Mouse (Mus musculus) 3T3-L1 (cell line): ENCODE data around the gene Btnl9.
A peak's percentile ranks its signal among the peaks of the same experiment; 100 is the strongest.
"Not testable (repeated sequence)": the region's sequence is repeated elsewhere in the genome, so short reads cannot be mapped to it uniquely, and the experiment has no call there.

Source experiments
- DNase-seq: peaks from one replicate; pipeline ENCODE4 v3.0.0-alpha.2; 2015; ENCODE audit warnings: low read depth, low spot score

Gene Btnl9

GRCm38 (mm10) chr11:49186955-49187488 lies at the start of gene Btnl9:
Gene Btnl9 (minus strand): TSS chr11:49187159.
- DNase-seq: no peak

DNA sequence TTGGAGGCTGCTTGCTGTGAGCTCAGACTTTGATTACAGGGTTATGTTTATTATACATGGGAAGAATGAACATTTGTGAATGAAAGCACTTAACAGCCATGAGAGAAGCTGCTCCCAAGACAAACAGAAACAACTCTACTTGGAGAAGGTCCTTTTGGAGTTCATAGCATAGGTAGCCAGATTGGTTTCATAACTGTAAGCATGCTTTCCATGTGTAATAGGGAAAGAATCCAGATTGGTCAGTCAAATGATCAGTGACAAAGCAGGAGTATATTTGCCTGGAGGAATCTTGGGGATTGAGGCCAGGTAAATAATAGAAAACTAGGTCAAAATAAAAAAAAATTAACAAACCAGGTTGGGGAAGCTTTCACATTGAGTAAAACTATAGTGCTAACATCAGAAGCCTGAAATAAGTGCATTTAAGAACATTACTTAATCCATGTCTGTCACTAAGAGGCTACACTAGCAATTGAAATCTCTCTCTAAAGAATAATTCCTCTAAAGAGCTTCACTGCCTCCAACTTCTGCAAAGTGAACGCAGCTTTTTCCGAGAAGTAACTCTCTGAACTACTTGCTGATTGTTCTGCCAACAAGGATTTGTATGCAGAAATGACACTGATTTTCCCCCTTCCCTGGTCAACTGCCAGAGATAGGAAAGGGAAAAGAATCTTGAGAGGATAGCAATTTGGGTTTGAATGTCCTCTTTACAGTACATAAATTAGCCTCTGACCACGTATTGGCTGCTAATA lies 48.7 kb upstream of the Btnl9 start:
- peak; percentile 49 for DNase-seq

GRCm38 (mm10) chr11:49232781-49233180 lies 45.8 kb upstream of the Btnl9 start:
- peak; percentile 94 for DNase-seq

- DNase-seq: no peak
Observed at GRCm38 (mm10) chr11:49224455-49224854, 37.5 kb upstream of the Btnl9 start.

GRCm38 (mm10) chr11:49219271-49219670 lies 32.3 kb upstream of the Btnl9 start:
- DNase-seq: no peak

GRCm38 (mm10) chr11:49213505-49213904 lies 26.5 kb upstream of the Btnl9 start:
- no peak for DNase-seq

- no peak for DNase-seq
Observed at GRCm38 (mm10) chr11:49212577-49212976, 25.6 kb upstream of the Btnl9 start.

- DNase-seq: no peak
Observed at GRCm38 (mm10) chr11:49207495-49207894, 20.5 kb upstream of the Btnl9 start.

GRCm38 (mm10) chr11:49205080-49205590 lies 18.2 kb upstream of the Btnl9 start:
- DNase-seq: no peak

GRCm38 (mm10) chr11:49203771-49204497 lies 17.0 kb upstream of the Btnl9 start:
- peak; percentile 72 for DNase-seq

- peak; percentile 93 for DNase-seq
Observed at GRCm38 (mm10) chr11:49203129-49203768, 16.3 kb upstream of the Btnl9 start, which contains the start of gene Zfp62. Gene Zfp62 (plus strand): TSS chr11:49203292.

DNA sequence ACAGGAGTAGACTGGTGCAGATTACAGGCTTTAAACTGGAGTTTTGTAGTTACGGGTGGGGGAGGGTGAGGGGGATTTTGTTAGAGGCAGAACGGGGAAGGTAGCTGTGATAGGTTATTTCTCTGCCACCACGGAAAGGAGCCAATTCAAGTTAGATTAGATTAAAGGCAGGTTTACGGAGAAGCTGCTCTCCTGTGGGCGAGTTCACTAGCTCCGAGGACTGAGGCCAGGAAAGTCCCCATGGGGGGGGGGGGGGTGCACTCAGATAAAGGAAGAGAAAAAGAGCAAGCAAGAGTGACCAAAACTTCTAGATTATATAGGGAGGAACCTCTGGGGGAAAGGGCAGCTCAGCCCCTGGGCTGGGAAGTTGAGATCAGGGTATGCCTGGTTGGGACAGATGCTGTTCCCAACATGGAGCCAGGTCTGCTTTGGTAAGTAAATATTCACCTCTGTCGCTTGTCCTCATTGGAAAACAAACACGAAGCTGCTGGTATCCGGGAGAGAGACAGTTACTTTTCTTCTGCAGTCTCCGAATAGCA lies 15.6 kb upstream of the Btnl9 start:
- DNase-seq: peak; percentile 55

DNA sequence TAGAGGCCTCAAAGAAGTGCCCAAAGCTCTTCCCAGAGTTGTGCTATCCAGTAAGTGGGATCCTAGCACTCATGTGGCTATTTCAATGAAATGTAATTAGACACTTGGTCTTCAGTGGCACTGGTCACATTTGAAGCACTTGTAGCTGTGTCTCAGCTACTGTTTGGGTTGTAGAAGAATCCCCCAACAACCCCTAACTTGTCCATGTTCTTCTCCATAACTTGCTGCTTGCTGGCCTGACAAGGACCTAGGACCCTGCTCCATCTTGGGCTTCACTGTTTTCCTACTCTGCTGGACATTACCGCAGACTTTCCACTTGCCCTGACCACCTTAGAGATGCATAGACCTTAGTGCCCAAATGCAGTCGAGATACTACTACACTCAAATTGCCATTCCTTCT lies 15.1 kb upstream of the Btnl9 start:
- DNase-seq: no peak

DNA sequence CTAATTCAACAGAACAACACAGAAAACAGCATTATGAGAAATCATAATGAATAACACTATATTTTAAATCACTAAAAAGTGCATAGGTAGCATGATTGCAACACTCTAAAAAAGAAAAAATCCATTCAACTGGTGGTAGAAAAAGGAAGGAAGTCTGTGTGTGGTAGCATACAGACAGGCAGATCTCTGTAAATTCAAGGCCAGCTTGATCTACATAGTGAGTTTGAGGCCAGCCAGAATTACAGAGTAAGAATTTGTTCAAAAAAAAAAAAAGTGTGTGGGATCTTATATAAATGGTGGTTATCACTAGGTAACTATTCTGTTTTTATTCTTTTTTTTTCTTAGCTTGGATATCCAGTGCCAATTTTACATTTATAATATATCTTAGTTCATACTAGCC lies 14.2 kb upstream of the Btnl9 start:
- no peak for DNase-seq

DNA sequence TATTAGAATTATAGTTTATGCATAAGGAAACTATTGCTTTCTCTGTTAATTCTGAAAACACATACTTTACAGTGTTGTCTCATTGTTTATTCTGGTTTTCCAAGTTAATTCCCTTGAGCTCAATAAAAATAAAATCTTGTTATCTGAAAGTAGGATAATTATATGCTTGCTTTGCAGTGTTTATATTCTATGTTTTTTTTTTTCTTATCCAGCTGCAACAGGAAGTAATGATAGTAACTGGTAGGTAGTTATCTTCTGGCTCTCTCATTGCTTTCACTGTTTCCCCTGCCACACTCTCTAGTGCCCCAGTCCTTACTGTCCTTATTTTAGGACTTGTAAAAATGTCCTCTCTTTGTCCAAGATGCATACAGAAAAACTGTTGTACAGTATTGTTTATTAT lies 13.7 kb upstream of the Btnl9 start:
- DNase-seq: no peak

DNA sequence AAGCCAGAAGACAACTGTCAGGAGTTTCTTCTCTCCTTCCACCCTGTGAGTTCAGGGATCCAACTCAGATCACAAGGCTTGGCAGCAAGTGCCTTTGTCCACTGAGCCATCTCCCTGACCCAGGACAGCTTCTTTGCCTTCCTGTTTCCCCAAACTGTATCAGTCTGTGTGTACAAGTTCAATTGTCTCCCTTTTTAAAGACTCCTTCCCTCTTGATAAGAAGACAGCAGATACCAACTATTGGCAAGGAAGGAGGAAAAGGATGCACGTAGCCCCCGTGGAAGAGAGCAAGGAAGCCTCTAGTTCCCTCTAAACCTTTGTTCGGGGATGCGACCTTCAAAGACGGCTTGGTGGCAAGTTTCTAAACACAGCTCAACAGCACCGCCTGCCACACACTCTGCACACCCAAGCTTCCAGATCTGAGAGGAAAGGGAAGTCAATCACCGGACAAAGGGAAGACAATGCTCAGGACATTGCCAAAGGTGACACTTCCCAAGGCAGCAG lies 8.9 kb upstream of the Btnl9 start:
- no peak for DNase-seq

GRCm38 (mm10) chr11:49194771-49195170 lies 7.8 kb upstream of the Btnl9 start:
- DNase-seq: not testable (repeated sequence)

DNA sequence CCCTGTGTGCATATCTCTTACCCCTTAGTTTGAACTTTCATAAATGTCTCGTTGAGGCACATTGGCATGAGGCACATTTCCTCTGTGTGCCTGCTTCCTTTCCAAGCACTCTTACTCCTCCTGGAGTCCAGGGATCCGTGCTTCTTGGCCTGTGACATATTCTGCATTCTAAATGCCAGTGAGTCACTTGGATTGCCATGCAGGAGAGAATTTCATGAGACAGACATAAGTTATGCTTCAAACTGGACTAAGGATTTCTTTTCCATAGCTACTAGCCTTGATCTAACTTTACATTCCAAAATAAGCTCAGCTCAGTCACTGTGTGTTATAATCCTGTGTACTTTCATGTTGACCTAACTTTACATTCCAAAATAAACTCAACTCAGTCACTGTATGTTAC lies 4.1 kb upstream of the Btnl9 start:
- peak; percentile 49 for DNase-seq

DNA sequence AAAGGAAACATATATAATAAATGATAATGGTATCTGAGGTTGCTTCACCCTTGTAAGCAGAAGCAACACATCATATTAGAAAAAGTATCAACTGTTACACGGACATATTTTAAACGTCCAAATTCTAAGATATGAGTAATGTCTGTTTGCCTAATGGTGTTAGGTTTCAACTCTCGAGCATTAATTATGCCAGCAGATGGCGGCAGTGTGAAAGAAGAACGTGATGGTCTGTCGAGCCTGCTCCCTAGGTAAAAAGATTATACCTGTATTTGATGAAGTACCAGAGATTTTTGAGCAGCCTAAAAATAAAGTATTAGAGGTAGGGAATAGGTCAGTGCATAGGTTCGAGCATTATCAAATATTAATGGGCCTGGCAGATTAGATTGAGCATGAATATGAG lies 2.8 kb upstream of the Btnl9 start:
- DNase-seq: peak; percentile 83

DNA sequence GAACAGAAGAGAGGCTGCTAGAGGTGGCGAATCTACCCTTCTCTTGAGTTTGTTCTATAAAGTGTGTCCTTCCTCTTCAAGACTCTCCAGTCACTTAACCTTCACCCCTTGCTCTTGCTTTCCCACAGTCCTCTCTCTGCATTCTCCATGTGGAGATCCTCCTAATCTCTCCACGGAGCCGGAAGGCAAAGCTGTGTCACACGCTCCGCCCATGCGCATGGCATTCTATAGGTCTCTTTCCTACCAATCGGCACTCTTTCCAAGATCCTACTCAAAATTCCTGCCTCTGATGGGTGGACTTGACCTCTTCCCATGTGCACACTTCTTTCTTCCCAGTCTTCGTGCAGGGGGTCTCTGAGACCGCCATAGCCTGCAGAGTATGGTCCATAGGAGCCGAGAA lies 742 bp upstream of the Btnl9 start:
- DNase-seq: no peak

- DNase-seq: peak; percentile 12
Observed at GRCm38 (mm10) chr11:49186452-49186851, 507 bp downstream of the Btnl9 start.

DNA sequence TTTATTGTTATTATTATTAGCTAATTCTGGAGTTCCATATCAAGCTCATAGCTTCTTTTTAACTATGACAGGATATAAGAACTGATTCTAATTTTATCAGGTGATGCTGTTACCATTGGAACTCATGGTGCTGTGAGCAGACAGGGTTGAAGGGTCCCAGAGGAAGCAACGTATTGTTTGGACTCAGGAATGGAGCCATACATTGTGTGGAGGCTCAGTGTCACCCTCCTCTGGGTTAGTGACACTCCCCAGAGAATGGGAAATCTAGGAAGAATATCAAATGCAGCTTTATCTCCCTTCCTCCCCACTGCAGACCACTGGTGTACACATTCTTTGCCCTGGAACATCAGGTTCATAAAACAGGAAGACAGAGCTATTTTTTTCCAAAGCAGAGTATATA lies 3.8 kb downstream of the Btnl9 start:
- DNase-seq: no peak
